Mouse (Mus musculus) cerebellum, adult 2 months (tissue): Measurements from ENCODE around the gene Mkrn2. TPM values are rescaled to one million over a fixed set of nuclear protein-coding genes. Genes with fewer than 3 reads are reported as not detected.

Source experiments
- DNase-seq, 2 experiments: peaks; one replicate each; pipeline ENCODE4 v3.0.0; 2021
- H3K27ac ChIP-seq: fragments of 200-500 bp; 2 replicates; pipeline ENCODE4 v1.5.1; 2012; ENCODE audit warnings: low read length, control low read depth, inconsistent platforms; ENCODE audit not compliant: insufficient read depth
- H3K27me3 ChIP-seq: fragments of 200-500 bp; 2 replicates; pipeline ENCODE4 v1.6.1; 2012; ENCODE audit warnings: inconsistent platforms, mild to moderate bottlenecking, low read length, moderate library complexity; ENCODE audit not compliant: control insufficient read depth, insufficient read depth
- H3K4me1 ChIP-seq: fragments of 200-500 bp; 2 replicates; pipeline ENCODE4 v1.6.1; 2011; ENCODE audit warnings: low read length; ENCODE audit not compliant: control insufficient read depth, insufficient read depth
- H3K4me3 ChIP-seq: fragments of 200-500 bp; replicated peaks from 2 replicates; pipeline ENCODE3; 2011; ENCODE audit warnings: mild to moderate bottlenecking, low read depth, low read length, control low read depth; ENCODE audit not compliant: insufficient read depth
- CTCF ChIP-seq: fragments of 200-500 bp; IDR thresholded peaks from 2 replicates; pipeline ENCODE4 v1.5.1; 2011; ENCODE audit warnings: low read depth, mild to moderate bottlenecking, control low read depth, low read length, moderate library complexity, borderline replicate concordance; ENCODE audit not compliant: insufficient read depth
- POLR2A ChIP-seq: fragments of 200-500 bp; IDR thresholded peaks from 2 replicates; pipeline ENCODE4 v1.6.1; 2011; ENCODE audit warnings: low read length, control low read depth, borderline replicate concordance; ENCODE audit not compliant: insufficient read depth
- WGBS: fragments of 180-500 bp; shearing (Covaris S2); methylation state at CpG from one replicate; pipeline ENCODE4 v1.1.7; 2018; 5-methylcytosine and 5-hydroxymethylcytosine counted together
- polyA plus RNA-seq: library from polyadenylated mRNA; depleted of rRNA; stranded (reverse); fragments of >200 nt; gene quantifications from 2 replicates; pipeline ENCODE4 v1.2.3, GENCODE M21; 2012; rRNA removed

Mkrn2 gene
- polyA plus RNA-seq, 1 experiment = 34.7 TPM

DNA sequence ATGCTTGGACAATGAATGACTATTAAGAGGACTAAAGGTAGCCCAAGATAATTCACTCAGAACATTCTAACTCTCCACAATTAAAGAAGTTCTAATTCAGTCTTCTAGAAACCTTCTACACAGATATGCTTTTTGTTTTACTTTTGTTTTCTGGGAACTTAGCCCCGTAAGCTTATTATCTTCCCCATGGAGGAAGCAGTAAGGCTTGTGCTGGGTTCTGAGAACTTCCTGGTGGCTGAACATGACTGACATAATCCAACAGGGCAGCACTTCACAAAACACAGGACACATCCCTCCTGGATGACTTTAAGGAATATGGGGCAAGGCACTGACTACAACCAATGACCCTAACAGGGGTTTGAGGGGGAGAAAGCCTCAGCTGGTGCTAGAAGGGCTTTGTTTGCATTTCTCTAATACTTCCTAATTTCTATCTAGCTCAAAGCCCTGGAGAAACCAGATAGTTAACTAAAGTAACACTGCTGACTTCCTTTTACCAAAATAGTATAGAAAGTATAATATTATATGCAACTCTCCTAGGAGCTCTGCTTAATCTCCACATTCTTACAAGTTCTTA is 48.2 kb downstream of the Mkrn2 start:
- peaks cover 11% of the 10 kb centered on the region for H3K4me1 ChIP-seq
- H3K27ac ChIP-seq = no peak overlapping the region
- no peaks in the 10 kb centered on the region for H3K27me3 ChIP-seq
- no peak overlapping the region for H3K4me3 ChIP-seq
- no peak for DNase-seq
- no peak for TF ChIP-seq POLR2A
- TF ChIP-seq CTCF = no peak
- WGBS = 55% methylated on average over 1 of the region's 1 CpGs

DNA sequence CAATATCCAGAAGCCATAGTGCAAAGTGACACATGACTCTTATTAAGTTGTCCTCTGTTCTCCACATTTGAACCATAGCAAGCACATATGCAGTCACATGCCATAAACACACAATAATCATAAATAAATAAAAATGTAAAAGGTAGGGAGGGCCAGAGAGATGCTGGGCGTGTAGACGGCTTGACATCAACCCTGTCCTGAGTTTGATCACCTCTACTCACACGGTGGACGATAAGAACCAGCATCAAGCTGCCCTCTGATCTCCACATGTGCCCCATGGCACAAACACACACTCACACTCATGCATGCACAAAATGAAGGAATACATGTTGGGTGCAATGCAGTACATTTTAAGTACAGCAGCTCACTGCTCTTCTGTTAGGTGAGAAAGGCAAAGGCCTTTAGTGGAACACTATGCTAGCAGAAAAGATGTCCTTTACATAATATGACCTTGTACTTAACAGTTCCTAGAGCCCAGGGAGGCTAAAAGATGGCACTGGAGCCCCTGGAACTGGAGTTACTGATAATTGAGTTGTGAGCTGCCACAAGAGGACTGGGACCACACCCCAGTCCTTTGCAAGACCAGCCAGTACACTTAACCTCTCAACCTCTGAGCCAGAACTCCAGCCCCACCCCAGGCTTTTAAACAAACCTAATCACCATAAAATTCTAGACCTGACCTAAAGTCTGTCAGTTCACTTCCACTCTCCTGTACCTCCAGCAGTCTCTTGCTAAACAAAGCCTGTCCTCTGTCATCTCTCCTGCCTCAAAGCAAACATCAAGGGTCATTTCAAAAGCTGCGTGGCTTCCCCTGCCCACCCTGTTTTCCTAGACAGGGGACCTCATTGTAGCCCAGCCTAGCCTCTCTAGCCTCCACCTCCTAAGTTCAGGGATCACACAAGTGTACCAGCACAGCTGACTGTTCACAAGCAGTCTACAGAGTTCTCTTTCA is 49.0 kb downstream of the Mkrn2 start:
- Histone ChIP-seq H3K4me1 (peaks cover 11% of the 10 kb centered on the region), H3K27ac (no peak overlapping the region), H3K4me3 (no peak overlapping the region), H3K27me3 (no peaks in the 10 kb centered on the region)
- no peak for TF ChIP-seq POLR2A
- no peak for TF ChIP-seq CTCF
- WGBS = 34% methylated on average over 5 of the region's 5 CpGs
- no peak for DNase-seq

DNA sequence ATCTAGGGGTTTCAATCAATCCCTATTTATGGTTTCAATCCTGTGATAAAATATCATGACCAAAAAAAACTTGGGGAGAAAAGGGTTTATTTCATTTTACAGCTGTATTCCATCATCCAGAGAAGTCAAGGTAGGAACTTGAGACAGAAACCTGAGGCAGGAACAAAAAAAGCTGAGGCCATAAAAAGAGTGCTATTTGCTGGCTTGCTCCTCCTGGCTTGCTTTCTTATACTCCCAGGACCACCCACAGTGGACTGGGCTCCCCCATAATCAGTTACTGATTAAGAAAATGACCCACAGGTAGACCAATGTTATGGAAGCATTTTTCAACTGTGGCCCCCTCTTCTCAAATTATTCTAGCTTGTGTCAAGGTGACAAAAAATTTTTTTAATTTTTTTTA is 50.0 kb downstream of the Mkrn2 start:
- H3K4me3 ChIP-seq = no peak overlapping the region
- TF ChIP-seq POLR2A (no peak), CTCF (no peak)
- no peak for DNase-seq
- peaks cover 11% of the 10 kb centered on the region for H3K4me1 ChIP-seq
- no peak overlapping the region for H3K27ac ChIP-seq
- no peaks in the 10 kb centered on the region for H3K27me3 ChIP-seq

DNA sequence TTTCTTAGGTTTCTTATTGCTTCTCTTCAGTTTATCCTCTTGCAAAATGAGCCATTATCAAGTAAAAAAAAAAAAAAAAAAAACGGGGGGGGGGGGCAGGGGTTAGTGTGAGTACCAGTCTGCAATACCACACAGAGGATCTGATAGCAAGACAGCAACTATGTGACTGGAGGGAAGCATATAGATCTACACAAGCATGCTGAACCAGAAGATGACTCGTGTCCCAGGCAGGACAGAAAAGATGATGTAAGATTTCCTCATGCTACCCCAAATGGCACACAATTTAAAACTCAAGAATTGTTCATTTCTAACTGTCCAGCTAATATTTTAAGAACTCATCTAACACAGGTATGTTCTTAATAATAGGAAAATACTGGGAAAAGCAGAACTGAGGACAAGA is 52.2 kb downstream of the Mkrn2 start:
- peaks cover 11% of the 10 kb centered on the region for H3K4me1 ChIP-seq
- H3K27me3 ChIP-seq = no peaks in the 10 kb centered on the region
- no peak overlapping the region for H3K4me3 ChIP-seq
- DNase-seq = no peak
- H3K27ac ChIP-seq = no peak overlapping the region
- WGBS = 10% methylated on average over 2 of the region's 2 CpGs
- TF ChIP-seq POLR2A (no peak), CTCF (no peak)

DNA sequence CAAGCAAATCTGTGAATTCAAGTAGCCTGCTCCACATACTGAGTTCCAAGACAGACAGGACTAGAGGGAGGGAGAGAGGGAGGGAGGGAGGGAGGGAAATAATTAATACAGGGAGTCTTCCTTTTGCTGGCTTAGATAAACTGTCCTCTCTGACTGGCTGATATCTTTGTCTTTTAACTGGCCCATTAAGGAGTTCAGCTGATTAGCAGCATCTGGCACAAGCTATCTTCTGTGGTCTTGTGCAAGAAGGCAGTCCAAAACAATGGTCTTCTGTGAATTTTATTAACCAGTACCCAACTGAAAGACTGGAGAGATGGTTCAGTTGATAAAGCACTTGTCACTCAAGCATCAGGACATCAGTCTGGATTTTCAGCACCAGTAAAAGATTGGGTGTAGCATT is 57.1 kb downstream of the Mkrn2 start:
- TF ChIP-seq POLR2A (no peak), CTCF (no peak)
- Histone ChIP-seq H3K27ac (no peak overlapping the region), H3K4me1 (peaks cover 2% of the 10 kb centered on the region; the same call in 1 of the 2 replicates), H3K4me3 (no peak overlapping the region), H3K27me3 (no peaks in the 10 kb centered on the region)
- DNase-seq = no peak

DNA sequence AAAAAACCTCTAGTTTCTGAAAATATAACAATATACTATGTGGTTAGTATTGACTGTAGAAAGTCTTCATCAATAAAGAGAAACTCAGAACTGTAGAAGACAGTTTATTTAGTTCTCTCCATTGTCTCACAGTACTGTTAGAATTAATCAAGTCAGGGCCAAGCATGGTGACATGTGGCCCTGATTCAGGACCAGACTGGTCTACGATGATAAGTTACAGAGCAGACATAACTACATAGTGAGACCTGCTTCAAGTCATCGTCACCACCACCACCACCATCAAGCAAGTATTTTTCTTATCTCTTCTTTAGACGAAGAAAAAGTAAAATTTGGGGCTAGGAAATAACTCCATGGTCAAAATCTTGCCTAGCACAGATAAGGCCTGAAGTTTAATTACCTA is 62.6 kb downstream of the Mkrn2 start:
- 64% methylated on average over 3 of the region's 3 CpGs for WGBS
- no peak overlapping the region for H3K4me3 ChIP-seq
- no peak for DNase-seq

DNA sequence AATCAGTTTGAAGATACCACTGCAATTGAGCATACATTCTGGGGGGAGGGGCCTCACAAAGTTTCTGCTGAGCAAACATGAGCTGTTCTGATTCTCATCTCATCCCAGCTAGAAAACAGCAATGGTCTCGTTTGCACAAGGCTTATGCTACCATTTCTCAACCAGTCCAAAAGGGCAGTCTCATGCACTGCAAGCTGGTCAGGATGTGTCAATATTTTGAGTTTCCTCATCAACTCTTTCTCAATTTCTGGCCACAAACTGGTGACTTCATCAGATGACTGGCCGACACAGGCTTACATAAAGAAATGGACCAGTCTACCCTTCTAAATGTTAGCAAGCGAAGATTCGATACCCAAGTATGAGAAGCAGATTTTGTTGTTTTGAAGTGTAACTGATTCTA is 64.9 kb downstream of the Mkrn2 start:
- no peak for DNase-seq
- 61% methylated on average over 4 of the region's 4 CpGs for WGBS
- Histone ChIP-seq H3K4me3 (no peak overlapping the region), H3K27me3 (no peaks in the 10 kb centered on the region), H3K4me1 (no peaks in the 10 kb centered on the region; the same call in 1 of the 2 replicates), H3K27ac (no peak overlapping the region)
- TF ChIP-seq CTCF (no peak), POLR2A (no peak)

More for the DNA sequence above, 62.6 kb downstream of the Mkrn2 start:
- H3K4me1 ChIP-seq = peaks cover 2% of the 10 kb centered on the region; the same call in 1 of the 2 replicates
- no peaks in the 10 kb centered on the region for H3K27me3 ChIP-seq
- no peak overlapping the region for H3K27ac ChIP-seq
- TF ChIP-seq POLR2A (no peak), CTCF (no peak)

Other genes with a start within 250 kb of the Mkrn2 start
- 2.1 and 2.5 TPM in 2 replicates for gene Pparg, start 241.0 kb upstream of the Mkrn2 start, polyA plus RNA-seq
- 22.1 and 26.2 TPM in 2 replicates for gene Tsen2, start 57.2 kb upstream of the Mkrn2 start, polyA plus RNA-seq
- gene Mkrn2os, start 9.3 kb upstream of the Mkrn2 start, polyA plus RNA-seq = 0.08 and 0.15 TPM in 2 replicates
- gene Raf1, start 74.7 kb downstream of the Mkrn2 start, polyA plus RNA-seq = 148 and 152 TPM in 2 replicates
- 2.7 and 3.5 TPM in 2 replicates for gene Tmem40, start 160.5 kb downstream of the Mkrn2 start, polyA plus RNA-seq
- 5.1 and 6.7 TPM in 2 replicates for gene Cand2, start 172.6 kb downstream of the Mkrn2 start, polyA plus RNA-seq
- gene Rpl32, start 206.8 kb downstream of the Mkrn2 start, polyA plus RNA-seq = 680 and 720 TPM in 2 replicates
- 5.1 and 5.8 TPM in 2 replicates for gene Efcab12, start 236.5 kb downstream of the Mkrn2 start, polyA plus RNA-seq